Mouse (Mus musculus) liver, embryonic 13.5 days (tissue): ENCODE results near the gene Psat1. TPM values are rescaled to one million over a fixed set of nuclear protein-coding genes. Genes with fewer than 3 reads are reported as not detected.

Source experiments
- ATAC-seq: fragments of 200-750 bp; cut with Nextera tagmentation; 2 replicates; pipeline ENCODE4 v1.8.0; 2017; ENCODE audit warnings: low read depth, mild to moderate bottlenecking, moderate number of reproducible peaks, moderate library complexity
- DNase-seq: peaks from one replicate; pipeline ENCODE4 v3.0.0; 2022
- H3K27ac ChIP-seq: fragments of 300-500 bp; sonication (generic); 2 replicates; pipeline ENCODE4 v1.5.1; 2015; ENCODE audit warnings: moderate library complexity, mild to moderate bottlenecking, inconsistent platforms
- H3K27me3 ChIP-seq: fragments of 300-500 bp; sonication (generic); 2 replicates; pipeline ENCODE4 v1.6.1; 2015; ENCODE audit warnings: mild to moderate bottlenecking, inconsistent platforms
- H3K36me3 ChIP-seq: fragments of 300-500 bp; sonication (generic); 2 replicates; pipeline ENCODE4 v1.6.1; 2015; ENCODE audit warnings: mild to moderate bottlenecking, inconsistent platforms
- H3K4me1 ChIP-seq: fragments of 300-500 bp; sonication (generic); replicated peaks from 2 replicates; pipeline ENCODE4 v1.6.1; 2015; ENCODE audit warnings: inconsistent platforms
- H3K4me2 ChIP-seq: fragments of 300-500 bp; sonication (generic); 2 replicates; pipeline ENCODE4 v1.6.1; 2015; ENCODE audit warnings: inconsistent platforms, mild to moderate bottlenecking, moderate library complexity
- H3K4me3 ChIP-seq: fragments of 300-500 bp; sonication (generic); replicated peaks from 2 replicates; pipeline ENCODE4 v1.5.1; 2015; ENCODE audit warnings: mild to moderate bottlenecking, inconsistent platforms
- H3K9ac ChIP-seq: fragments of 300-500 bp; sonication (generic); 2 replicates; pipeline ENCODE4 v1.6.1; 2015; ENCODE audit warnings: mild to moderate bottlenecking, inconsistent platforms
- H3K9me3 ChIP-seq: fragments of 300-500 bp; sonication (generic); replicated peaks from 2 replicates; pipeline ENCODE4 v1.6.1; 2016; ENCODE audit warnings: inconsistent platforms
- WGBS: fragments of 180-500 bp; shearing (Covaris S2); methylation state at CpG from one replicate; pipeline ENCODE4 v1.1.7; 2015; ENCODE audit not compliant: insufficient replicate concordance; 5-methylcytosine and 5-hydroxymethylcytosine counted together
- polyA plus RNA-seq: library from polyadenylated mRNA; unstranded; fragments of >200 nt; fragmentation: Nextera tagmentation; extraction: Ambion mirVana; gene quantifications from 2 replicates; pipeline ENCODE4 v1.2.1, GENCODE M21; 2015

The Psat1 gene
- polyA plus RNA-seq = 165 and 186 TPM in 2 replicates

DNA sequence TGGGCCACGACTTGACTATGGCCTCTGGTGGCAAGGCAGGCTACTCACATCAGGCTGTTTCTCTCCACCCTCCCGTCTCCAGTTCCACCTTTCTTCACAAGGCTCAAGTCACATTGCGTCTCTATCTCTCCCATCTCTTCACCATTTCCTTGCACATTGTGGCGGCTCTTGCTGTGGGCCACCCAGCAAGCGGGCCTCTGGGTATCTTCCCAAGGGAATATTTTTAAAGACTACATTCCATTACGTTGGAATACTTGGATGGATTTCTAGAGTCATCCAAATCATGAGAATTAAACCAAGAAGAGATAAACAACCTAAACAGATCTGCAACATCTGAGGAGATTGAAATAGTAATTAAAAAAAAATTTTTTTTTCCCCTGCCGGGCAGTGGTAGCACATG is at the start of gene Psat1:
Psat1 (minus strand) TSS at position 101 of the 400 bp plus-strand sequence.
- DNase-seq = no peak
- H3K27ac ChIP-seq = no peak within 1 kb of the TSS
- H3K36me3 ChIP-seq = no peaks in the 10 kb centered on the region
- H3K4me3 ChIP-seq = no peak within 1 kb of the TSS
- H3K4me1 ChIP-seq = no peaks in the 10 kb centered on the region
- no peaks in the 10 kb centered on the region for H3K9me3 ChIP-seq
- WGBS = 52% methylated on average over 7 of the region's 7 CpGs
- no peak within 1 kb of the TSS for H3K9ac ChIP-seq
- H3K4me2 ChIP-seq = no peak within 1 kb of the TSS
- no peaks in the 10 kb centered on the region for H3K27me3 ChIP-seq
- no peak for ATAC-seq

DNA sequence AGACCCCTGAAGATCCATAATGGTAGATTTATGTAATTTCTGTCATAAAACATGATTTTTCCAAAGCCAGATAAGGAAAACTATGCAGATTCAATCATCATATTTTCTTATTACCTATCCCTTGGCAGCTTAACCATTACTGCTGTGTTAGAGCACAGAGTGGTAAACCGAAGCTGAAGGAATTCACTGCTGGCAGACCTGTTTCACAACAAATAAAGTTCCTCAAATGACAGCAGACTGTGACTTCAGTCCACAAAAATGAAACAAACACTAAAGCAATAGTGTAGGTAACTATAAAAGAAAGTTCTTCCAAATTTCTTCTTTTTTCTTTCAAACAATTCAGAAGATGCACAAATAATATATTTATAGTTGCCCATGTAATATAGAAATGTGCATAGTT is 43.0 kb upstream of the Psat1 start:
- WGBS = 47% methylated on average over 1 of the region's 1 CpGs

GRCm38 (mm10) chr19:15985172-15985713 is 38.1 kb upstream of the Psat1 start:
- Histone ChIP-seq H3K27ac (no peak overlapping the region), H3K9me3 (no peaks in the 10 kb centered on the region), H3K4me2 (peak overlapping the region; percentile 89), H3K36me3 (no peaks in the 10 kb centered on the region), H3K9ac (peak overlapping the region; percentile 48; the same call in 1 of the 2 replicates), H3K27me3 (no peaks in the 10 kb centered on the region), H3K4me3 (peak overlapping the region; percentile 82), H3K4me1 (peaks cover 20% of the 10 kb centered on the region)
- 26% methylated on average over 10 of the region's 10 CpGs for WGBS
- DNase-seq = no peak
- 0 out of 2 replicates have a peak, but pooled peaks have one; percentile 1 for ATAC-seq

More for the DNA sequence above, 43.0 kb upstream of the Psat1 start:
- H3K9ac ChIP-seq = no peak overlapping the region
- ATAC-seq = no peak
- no peak overlapping the region for H3K4me2 ChIP-seq
- no peak for DNase-seq
- H3K4me1 ChIP-seq = peaks cover 2% of the 10 kb centered on the region; the same call in 1 of the 2 replicates
- no peaks in the 10 kb centered on the region for H3K27me3 ChIP-seq
- no peak overlapping the region for H3K27ac ChIP-seq
- H3K4me3 ChIP-seq = no peak overlapping the region
- no peaks in the 10 kb centered on the region for H3K36me3 ChIP-seq
- no peaks in the 10 kb centered on the region for H3K9me3 ChIP-seq

DNA sequence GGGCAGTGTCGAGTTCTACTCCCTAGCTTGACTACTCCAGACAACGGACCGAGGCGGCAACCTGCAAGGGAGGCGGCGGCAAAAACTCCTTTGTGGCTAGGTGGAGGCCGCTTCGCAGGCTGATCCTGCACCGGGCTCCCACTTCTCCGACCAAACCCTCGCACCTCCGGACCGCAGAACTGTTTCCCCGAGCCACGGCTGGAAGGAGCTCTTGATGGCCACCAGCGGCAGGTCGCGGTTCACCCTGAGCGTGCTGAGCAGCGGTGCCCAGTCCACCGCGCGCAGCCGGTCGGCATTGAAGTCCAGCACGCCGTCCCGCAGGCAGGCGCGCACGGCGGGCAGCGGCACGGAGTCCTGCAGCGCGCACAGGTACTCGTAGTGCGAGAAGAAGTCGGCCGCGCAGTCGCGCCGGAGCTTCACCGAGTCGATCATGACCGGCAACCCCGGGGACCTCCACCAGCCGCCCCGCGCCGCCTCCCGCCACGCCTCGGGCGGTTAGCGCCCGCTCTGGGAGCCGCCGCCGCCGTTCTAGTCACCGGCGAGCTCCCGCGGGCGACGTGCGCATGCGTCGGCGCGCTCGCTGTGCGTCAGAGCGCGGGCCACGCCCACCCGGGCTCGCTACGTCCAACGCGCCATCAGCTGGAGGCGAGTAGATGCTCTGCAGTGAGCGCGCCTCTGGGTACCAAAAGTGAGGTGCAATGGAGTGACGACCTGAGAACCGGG is 37.5 kb upstream of the Psat1 start, which contains the start of gene Cep78:
Cep78 (minus strand) TSS at position 541 of the 723 bp plus-strand sequence.
- peak within 1 kb of the TSS; percentile 89 for H3K9ac ChIP-seq
- under 1% methylated on average over 88 of the region's 88 CpGs for WGBS

GRCm38 (mm10) chr19:15983739-15984344 is 36.7 kb upstream of the Psat1 start:
- H3K9me3 ChIP-seq = no peaks in the 10 kb centered on the region
- H3K9ac ChIP-seq = peak overlapping the region; percentile 89
- H3K36me3 ChIP-seq = peaks cover 6% of the 10 kb centered on the region; the same call in 1 of the 2 replicates
- peak overlapping the region; percentile 80; the same call in 1 of the 2 replicates for H3K27ac ChIP-seq
- DNase-seq = no peak
- H3K27me3 ChIP-seq = no peaks in the 10 kb centered on the region
- peak overlapping the region; percentile 82 for H3K4me3 ChIP-seq
- no peak for ATAC-seq
- H3K4me2 ChIP-seq = peak overlapping the region; percentile 89
- H3K4me1 ChIP-seq = peaks cover 25% of the 10 kb centered on the region
- WGBS = 52% methylated on average over 15 of the region's 15 CpGs

More for the DNA sequence above, 37.5 kb upstream of the Psat1 start, which contains the start of gene Cep78:
- peak; percentile 93 for ATAC-seq
- DNase-seq = peak; percentile 86
- H3K4me2 ChIP-seq = peak within 1 kb of the TSS; percentile 89
- no peaks in the 10 kb centered on the region for H3K27me3 ChIP-seq
- H3K4me1 ChIP-seq = peaks cover 25% of the 10 kb centered on the region
- H3K27ac ChIP-seq = peak within 1 kb of the TSS; percentile 80
- H3K36me3 ChIP-seq = peaks cover 5% of the 10 kb centered on the region; the same call in 1 of the 2 replicates
- peak within 1 kb of the TSS; percentile 82 for H3K4me3 ChIP-seq
- H3K9me3 ChIP-seq = no peaks in the 10 kb centered on the region

GRCm38 (mm10) chr19:15982926-15983738 is 36.0 kb upstream of the Psat1 start:
- Histone ChIP-seq H3K4me2 (peak overlapping the region; percentile 89), H3K36me3 (peaks cover 11% of the 10 kb centered on the region; the same call in 1 of the 2 replicates), H3K27me3 (no peaks in the 10 kb centered on the region), H3K9ac (no peak overlapping the region), H3K4me3 (peak overlapping the region; percentile 82; the same call in 1 of the 2 replicates), H3K4me1 (peaks cover 25% of the 10 kb centered on the region), H3K9me3 (no peaks in the 10 kb centered on the region), H3K27ac (no peak overlapping the region)
- WGBS = 70% methylated on average over 10 of the region's 10 CpGs
- ATAC-seq (no peak), DNase-seq (no peak)

DNA sequence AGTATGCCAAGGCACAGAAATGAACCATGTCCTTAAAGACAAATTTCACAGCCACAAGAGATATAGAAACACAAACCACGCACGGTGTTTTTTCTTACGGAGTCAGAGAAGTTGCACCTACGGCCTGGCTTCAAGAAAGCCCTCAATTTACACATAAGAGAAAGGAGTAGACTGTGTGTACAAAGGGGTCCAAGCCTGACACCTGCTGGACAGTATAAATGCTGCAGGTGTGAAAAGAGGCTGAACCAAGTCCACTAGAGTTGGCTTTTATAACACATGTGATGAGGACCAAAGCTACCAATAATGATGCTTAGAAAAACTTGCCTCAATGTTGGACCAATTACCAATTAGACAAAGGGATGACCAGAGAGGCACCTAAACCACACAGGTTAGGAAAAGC is 34.7 kb upstream of the Psat1 start:
- Histone ChIP-seq H3K36me3 (peaks cover 23% of the 10 kb centered on the region), H3K27ac (no peak overlapping the region), H3K27me3 (no peaks in the 10 kb centered on the region), H3K9ac (no peak overlapping the region), H3K4me2 (no peak overlapping the region), H3K9me3 (no peaks in the 10 kb centered on the region), H3K4me3 (no peak overlapping the region), H3K4me1 (peaks cover 25% of the 10 kb centered on the region)
- DNase-seq = peak; percentile 39
- no peak for ATAC-seq
- WGBS = 52% methylated on average over 4 of the region's 4 CpGs

DNA sequence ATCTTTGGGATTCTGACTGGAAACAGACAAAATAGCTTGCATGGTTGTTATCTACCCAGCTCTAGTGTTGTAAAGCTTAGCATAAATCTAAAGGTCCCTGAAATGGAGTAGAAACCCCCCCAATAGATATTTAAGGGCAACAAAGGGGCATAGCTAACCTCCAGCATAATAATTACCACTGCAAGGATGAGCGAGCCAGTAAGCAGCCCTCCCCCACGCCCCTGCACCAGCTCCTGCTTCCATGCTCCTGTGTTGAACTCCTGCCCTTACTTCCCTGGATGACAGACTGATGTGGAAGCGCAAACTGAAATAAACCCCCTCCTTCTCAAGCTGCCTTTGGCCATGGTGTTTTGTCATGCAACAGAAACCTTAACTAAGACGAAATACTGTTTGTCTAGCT is 26.2 kb upstream of the Psat1 start:
- Histone ChIP-seq H3K4me3 (no peak overlapping the region), H3K36me3 (peaks cover 61% of the 10 kb centered on the region), H3K4me2 (no peak overlapping the region), H3K4me1 (peaks cover 9% of the 10 kb centered on the region), H3K9me3 (no peaks in the 10 kb centered on the region), H3K27me3 (no peaks in the 10 kb centered on the region), H3K27ac (no peak overlapping the region), H3K9ac (no peak overlapping the region)
- DNase-seq = no peak
- ATAC-seq = no peak
- 66% methylated on average over 4 of the region's 4 CpGs for WGBS

GRCm38 (mm10) chr19:15965082-15965481 is 17.9 kb upstream of the Psat1 start:
- no peak for DNase-seq

DNA sequence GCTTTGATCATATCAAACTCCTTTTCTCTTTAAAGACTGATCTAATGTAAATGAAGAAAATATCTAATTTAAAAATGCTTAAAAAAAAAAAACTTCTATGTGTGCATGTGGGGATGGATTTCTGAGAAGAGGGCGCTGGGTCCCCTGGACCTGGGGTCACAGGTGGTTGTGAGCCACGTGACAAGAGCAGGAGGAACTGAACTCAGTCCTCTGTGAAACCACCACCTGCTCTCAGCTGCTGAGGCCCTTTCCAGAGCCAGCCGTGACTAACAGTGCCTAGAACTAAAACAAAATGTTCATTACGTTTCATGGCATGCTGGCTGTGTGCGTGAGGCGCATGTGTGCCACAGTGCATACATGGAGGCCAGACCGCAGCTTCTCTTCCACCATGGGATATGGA is 17.4 kb upstream of the Psat1 start:
- no peaks in the 10 kb centered on the region for H3K9me3 ChIP-seq
- no peak overlapping the region for H3K4me3 ChIP-seq
- no peak overlapping the region for H3K27ac ChIP-seq
- no peaks in the 10 kb centered on the region for H3K27me3 ChIP-seq
- ATAC-seq (no peak), DNase-seq (no peak)
- no peak overlapping the region for H3K9ac ChIP-seq
- H3K4me2 ChIP-seq = no peak overlapping the region
- no peaks in the 10 kb centered on the region for H3K4me1 ChIP-seq
- H3K36me3 ChIP-seq = peaks cover 31% of the 10 kb centered on the region
- 80% methylated on average over 7 of the region's 7 CpGs for WGBS

More at GRCm38 (mm10) chr19:15965082-15965481, 17.9 kb upstream of the Psat1 start:
- H3K27ac ChIP-seq = no peak overlapping the region
- no peak overlapping the region for H3K9ac ChIP-seq
- WGBS = 50% methylated on average over 3 of the region's 3 CpGs
- ATAC-seq = peak; percentile 54; the same call in 1 of the 2 replicates
- H3K27me3 ChIP-seq = no peaks in the 10 kb centered on the region
- H3K4me3 ChIP-seq = no peak overlapping the region
- H3K4me1 ChIP-seq = no peaks in the 10 kb centered on the region
- no peaks in the 10 kb centered on the region for H3K9me3 ChIP-seq
- H3K4me2 ChIP-seq = no peak overlapping the region
- peaks cover 34% of the 10 kb centered on the region for H3K36me3 ChIP-seq
